Mouse (Mus musculus) ZHBTc4 (cell line): ENCODE measurements around the gene Nhlrc2.

ENCODE experiments used
- DNase-seq: peaks from one replicate; pipeline ENCODE4 v3.0.0-alpha.2; 2011; ENCODE audit warnings: low read depth, low spot score

Nhlrc2 gene

DNA sequence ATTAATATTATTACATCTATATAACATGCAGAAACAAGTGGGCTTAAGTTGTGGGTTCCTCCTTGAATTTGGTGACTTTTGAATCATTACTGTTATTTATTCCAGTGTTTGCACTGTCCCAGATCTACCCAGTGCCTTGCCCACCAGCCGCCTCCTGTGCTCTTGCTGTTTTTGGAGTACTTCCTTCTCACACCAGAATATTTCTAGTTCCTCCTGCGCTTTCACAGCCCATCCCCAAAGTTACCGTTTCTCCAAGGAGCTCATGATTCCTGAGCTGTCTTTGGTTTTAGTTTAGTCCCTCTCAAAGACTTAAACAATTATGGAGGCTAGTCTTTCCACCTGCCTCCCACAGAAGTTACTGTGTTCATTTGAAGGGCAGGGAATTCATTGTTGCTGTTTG is 15.4 kb downstream of the Nhlrc2 start:
- no peak for DNase-seq

DNA sequence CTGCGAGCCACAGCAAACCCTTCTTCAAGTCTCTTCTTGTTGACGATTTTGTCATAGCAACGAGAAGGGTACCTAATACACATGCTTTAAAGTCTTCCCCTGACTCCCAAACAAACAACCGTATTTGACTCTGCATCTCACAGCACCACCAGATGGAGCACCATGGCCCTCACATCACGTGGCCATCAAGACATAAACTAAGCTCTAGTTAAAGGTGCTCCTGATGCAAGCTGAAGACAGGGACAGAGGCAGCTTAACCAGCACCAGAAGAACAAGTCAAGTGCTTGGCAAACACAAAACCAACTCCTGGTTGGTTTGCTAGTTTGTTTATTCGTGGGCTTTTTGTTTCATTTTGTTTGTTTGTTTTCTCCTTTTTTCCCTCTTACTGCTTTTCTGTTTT is 17.3 kb downstream of the Nhlrc2 start:
- peak; percentile 43 for DNase-seq

DNA sequence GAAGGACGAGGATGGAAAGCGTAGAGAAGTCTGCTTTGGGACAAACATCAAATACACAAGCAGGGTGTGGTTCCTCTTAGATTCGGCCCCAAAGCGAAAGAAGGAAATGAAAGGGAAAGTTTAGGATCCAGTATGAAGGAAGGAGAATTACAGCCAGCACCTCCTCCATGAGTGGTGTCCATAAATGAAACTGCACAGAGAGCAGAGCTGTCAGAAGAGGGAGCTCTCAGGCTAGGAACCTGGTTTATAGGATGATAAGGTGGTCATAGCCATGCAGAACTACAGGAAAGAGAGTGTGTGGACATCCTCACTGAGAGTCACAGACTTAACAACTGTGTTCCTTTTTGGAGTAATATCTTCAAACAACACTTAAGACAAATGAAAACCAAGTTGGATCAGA is 18.0 kb downstream of the Nhlrc2 start:
- peak; percentile 32 for DNase-seq

DNA sequence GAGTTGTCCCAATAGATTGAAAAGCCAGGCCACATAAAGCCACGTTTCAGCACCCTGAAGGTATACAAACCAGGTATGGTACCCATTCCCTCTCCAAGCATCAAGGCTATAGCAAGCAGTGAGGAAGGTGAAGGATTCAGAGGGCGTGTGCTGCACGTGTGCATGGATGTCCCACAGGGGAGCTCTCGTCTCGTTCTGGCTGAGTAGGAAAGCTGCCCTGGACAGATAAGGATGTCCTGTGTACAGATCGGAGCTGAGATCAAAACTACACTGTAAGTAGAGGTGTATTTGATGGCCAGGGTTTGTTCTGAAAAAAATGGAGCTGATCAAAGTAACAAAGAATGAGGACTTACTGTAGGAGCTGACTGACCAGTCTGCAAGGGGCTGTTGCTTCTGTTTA is 18.9 kb downstream of the Nhlrc2 start:
- DNase-seq, result no peak

GRCm38 (mm10) chr19:56570781-56571180 is 22.7 kb downstream of the Nhlrc2 start:
- no peak for DNase-seq

- DNase-seq, result no peak
Measured at GRCm38 (mm10) chr19:56571234-56571633, 23.2 kb downstream of the Nhlrc2 start.

GRCm38 (mm10) chr19:56571913-56572312 is 23.9 kb downstream of the Nhlrc2 start:
- DNase-seq, result no peak

GRCm38 (mm10) chr19:56573184-56573583 is 25.1 kb downstream of the Nhlrc2 start:
- no peak for DNase-seq

DNA sequence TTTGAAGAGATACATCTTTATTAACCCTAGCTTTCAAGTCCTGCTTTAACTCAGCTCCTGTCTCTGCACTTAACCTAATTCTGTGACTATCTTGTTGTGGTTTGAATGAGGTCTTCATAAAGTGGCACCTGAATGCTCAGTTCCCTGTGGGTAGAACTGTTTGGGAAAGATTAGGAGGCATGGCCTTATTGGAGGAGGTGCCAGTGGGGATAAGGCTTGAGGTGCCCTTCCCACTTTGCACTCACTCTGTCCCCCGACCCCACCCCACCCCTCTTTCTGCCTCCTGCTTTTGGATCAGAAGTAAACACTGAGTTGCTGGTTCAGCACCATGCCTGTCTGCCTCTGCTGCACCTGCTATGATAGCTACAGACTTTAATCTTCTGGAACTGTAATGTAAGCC is 29.7 kb downstream of the Nhlrc2 start:
- DNase-seq, result no peak

DNA sequence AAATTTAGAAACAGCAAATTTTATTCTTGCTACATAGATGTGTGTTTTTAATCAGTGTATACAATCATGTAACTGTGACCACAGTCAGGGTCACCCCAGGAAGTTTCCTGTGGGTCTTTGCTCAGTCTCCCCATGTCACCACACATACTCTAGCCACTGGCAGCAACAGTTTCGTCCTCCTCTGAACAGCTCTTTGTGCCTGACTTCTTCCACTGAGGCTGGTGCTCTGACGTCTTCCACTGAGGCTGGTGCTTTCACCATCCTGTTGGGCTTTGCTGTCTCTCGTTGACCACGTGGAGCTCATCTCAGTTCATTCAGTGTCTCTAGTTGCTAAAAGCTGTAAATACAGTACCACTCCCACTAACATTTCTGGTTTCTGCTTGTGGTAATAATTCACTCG is 33.9 kb downstream of the Nhlrc2 start:
- DNase-seq, result no peak

DNA sequence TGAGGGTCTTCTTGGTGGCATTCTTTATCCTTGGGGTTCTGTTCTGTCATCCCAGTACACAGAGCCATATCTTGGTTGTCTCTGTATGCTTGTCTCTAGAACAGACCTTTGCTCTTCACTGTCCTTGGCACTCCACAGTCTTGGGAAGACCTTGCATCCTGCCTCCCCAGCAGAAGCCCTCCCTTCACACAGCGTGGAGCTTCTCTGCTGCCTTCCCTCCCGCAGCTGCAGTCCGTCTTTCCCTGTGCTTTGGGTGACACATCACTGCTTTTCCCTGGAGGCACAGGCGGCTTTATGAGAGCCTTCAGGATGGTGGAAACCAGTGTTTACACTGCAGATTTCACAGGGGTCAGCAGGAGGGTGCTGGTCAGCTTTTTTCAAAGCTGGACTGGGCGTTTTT is 35.7 kb downstream of the Nhlrc2 start:
- no peak for DNase-seq

DNA sequence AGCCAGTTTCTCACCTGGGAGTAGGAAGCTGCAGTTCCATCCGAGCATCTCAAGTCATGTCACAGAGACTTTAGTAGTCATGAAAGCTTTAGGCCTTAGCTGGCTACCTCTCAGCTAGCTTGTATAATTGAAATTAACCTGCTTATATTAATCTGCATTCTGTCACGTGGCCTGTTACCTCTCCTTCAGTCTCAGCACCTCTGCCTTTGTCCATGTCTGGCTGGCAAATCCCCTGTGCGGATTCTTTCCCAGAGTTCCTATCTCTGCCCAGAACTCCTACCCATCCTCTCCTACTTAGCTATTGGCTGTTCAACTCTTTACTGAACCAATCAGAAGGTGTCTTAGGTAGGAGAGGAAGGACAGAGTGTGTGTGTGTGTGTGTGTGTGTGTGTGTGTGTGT is 36.2 kb downstream of the Nhlrc2 start:
- DNase-seq, result no peak

- no peak for DNase-seq
Measured at GRCm38 (mm10) chr19:56586320-56586719, 38.3 kb downstream of the Nhlrc2 start.

- DNase-seq, result no peak
Measured at GRCm38 (mm10) chr19:56588205-56588626, 40.2 kb downstream of the Nhlrc2 start.

DNA sequence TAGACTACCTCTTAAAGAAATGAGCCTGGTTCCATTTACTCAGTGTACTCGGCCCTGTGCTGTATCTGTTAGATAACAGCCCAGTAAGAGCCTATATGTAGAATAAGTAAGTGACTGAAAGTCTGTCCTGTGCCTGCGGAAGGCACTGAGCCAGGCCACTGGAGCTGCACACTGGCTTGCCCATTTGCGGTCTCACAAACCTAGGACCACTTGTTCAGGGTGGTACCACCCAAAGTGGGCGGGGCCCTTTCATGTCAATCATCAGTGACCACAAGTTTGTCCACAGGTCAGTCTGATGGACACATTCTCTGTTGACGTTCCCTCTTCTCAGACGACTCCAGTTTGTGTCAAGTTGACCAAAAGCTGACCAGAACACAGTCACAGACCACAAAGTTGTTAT is 40.9 kb downstream of the Nhlrc2 start:
- DNase-seq, result no peak

- no peak for DNase-seq
Measured at GRCm38 (mm10) chr19:56589455-56589854, 41.4 kb downstream of the Nhlrc2 start.

GRCm38 (mm10) chr19:56590250-56590649 is 42.2 kb downstream of the Nhlrc2 start:
- DNase-seq, result no peak

DNA sequence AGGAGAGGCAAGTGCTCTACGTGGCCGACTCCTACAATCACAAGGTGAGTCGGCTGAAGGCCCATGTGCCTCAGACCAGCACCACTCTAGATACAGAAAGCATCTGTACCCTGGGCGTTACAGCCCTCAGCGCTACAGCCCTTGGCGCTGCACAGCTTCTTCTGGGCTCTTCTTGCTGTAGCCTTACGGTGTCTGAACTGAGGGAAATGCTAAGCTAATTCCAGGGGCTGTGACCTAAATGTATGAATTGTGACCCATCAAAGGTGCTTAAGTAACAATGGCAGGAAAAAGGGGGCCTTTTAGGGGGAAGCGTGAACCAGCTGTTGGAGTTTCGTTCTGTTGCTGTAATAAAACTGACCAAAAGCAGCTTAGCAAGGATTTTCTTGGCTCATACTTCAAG is 44.4 kb downstream of the Nhlrc2 start:
- no peak for DNase-seq

- no peak for DNase-seq
Measured at GRCm38 (mm10) chr19:56599996-56600395, 51.9 kb downstream of the Nhlrc2 start.

GRCm38 (mm10) chr19:56600797-56601196 is 52.7 kb downstream of the Nhlrc2 start:
- DNase-seq, result no peak

- no peak for DNase-seq
Measured at GRCm38 (mm10) chr19:56601901-56602347, 53.9 kb downstream of the Nhlrc2 start.

GRCm38 (mm10) chr19:56608946-56609345 is 60.9 kb downstream of the Nhlrc2 start:
- DNase-seq, result no peak

DNA sequence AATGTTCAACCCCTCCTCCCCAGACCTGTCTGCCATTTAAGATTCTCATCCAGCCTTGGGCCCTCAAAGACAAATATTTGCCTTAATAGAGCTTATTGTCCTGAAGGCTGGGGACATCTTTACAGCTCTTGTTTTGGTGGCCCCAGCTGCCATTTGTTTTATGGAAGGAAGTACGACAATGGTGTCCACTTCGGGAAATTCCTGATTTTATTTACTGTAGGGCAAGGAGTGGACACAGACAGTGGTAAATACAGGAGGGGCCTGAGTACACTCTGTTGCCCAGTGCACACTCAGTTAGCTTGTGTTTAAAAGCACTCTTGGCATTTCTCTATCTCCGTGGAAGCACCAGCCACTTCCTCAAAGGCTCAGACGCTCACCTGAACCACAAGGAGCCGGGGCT is 66.1 kb downstream of the Nhlrc2 start:
- DNase-seq, result no peak

DNA sequence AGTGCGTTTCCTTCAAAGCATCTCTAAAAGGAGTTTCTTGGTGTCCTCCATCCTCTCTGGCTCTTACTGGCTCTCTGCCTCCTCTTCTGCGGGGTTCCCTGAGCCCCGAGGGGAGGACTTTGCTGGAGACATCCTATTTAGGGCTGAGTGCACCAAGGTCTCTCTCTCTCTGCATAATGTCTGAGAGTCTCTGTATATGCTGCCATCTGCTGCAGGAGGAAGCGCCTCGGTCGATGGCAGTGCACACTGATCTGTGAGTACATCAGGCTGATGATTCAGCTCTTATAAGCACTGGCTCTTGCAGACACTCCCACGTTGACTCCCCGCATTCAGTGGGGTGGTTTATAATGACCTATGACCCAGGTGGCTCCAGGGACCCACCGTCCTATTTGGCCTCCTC is 70.8 kb downstream of the Nhlrc2 start:
- DNase-seq, result no peak

GRCm38 (mm10) chr19:56619546-56619945 is 71.5 kb downstream of the Nhlrc2 start:
- no peak for DNase-seq
